In the genomic region with DNA sequence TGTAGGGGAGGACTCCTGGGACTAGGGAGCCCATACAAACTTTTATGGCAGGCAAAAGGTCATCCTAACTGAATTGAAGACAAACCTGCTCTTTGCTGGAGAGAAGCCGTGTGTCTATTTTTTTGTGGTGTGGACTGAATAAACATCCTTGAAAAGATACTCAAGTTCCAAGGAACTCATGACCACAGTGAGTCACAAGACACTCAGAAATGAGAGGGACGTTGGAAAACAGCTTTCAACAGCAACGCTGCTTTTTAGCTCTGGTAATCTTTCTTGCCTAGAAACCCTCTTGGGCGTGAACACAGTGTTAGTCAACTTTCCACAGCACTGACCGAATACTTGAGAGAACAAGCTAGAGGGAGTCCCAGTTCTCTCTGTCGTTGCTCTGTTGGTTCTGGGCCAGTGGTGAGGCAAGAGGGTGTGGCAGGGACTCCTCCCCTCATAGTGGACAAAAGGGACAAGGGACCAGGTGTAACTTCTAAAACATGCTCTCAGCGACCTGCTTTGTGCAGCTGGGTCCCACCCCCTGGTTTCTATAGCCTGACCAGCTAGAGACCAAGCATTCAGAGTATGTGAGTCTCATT, we compare ENCODE assay signal across 13 mouse cellular contexts. TPM values are rescaled to one million over a fixed set of nuclear protein-coding genes. Genes with fewer than 3 reads are reported as not detected.
DNase-seq lines count a peak whose midpoint lies in the region; ATAC-seq lines count a peak whose summit lies in the region.
"Had no signal": no experiment of that assay in that cellular context is flagged by ENCODE, and none has a peak within 500 bp of the region (broad histone marks: within the 10 kb centered on the region; RNA-seq: fewer than 3 reads in every experiment).

No protein-coding gene starts in this region.

- intact Hi-C loops in left cerebral cortex, postnatal 14 days (cut with DNase I), result no loop called here

- no peaks in the 10 kb centered on the region for H3K4me1 ChIP-seq in embryonic facial prominence, embryonic 15.5 days
- peaks cover 5% of the 10 kb centered on the region for H3K4me1 ChIP-seq in lung, embryonic 16.5 days (replicated peaks; ENCODE audit: control insufficient read depth, insufficient read depth, low read length)
- H3K4me1 ChIP-seq: forebrain, embryonic 12.5 days had no signal

- 63% methylated on average over 7 of the region's 7 CpGs for WGBS in embryonic facial prominence, embryonic 15.5 days
- WGBS in lung, embryonic 16.5 days, result 25% methylated on average over 7 of the region's 7 CpGs

- no peaks in the 10 kb centered on the region for H3K27me3 ChIP-seq in embryonic facial prominence, embryonic 15.5 days
- H3K27me3 ChIP-seq in lung, embryonic 16.5 days (ENCODE audit: control insufficient read depth, insufficient read depth, low read depth, low read length), result no peaks in the 10 kb centered on the region

- H3K36me3 ChIP-seq in embryonic facial prominence, embryonic 15.5 days, result no peaks in the 10 kb centered on the region
- H3K36me3 ChIP-seq in lung, embryonic 16.5 days (ENCODE audit: control insufficient read depth, insufficient read depth, low read length), result no peaks in the 10 kb centered on the region
- H3K36me3 ChIP-seq: forebrain, embryonic 12.5 days had no signal

- peak; percentile 72 for DNase-seq in urinary bladder, postnatal 14 days (ENCODE audit: low spot score)
- DNase-seq in urinary bladder, postnatal 10 days (ENCODE audit: low spot score), result no peak
- DNase-seq in embryo, embryonic 9.5 days (ENCODE audit: extremely low spot score), result no peak
- DNase-seq in kidney, adult 18-20 months, result no peak
- no peak for DNase-seq in left cerebral cortex, postnatal 14 days (ENCODE audit: low spot score in 2 of 2)
- DNase-seq: cerebellum, adult 9-10 months; right cerebral cortex, adult 18-20 months; thymus, adult 2 months had no signal

- H3K4me2 ChIP-seq in embryonic facial prominence, embryonic 15.5 days (replicated peaks), result no peak overlapping the region
- H3K4me2 ChIP-seq in lung, embryonic 16.5 days (ENCODE audit: low read depth, low read length), result no peak overlapping the region
- H3K4me2 ChIP-seq: forebrain, embryonic 12.5 days; liver, embryonic 11.5 days had no signal

- H3K4me3 ChIP-seq in embryonic facial prominence, embryonic 15.5 days (replicated peaks), result no peak overlapping the region
- H3K4me3 ChIP-seq in lung, embryonic 16.5 days (ENCODE audit: low read length), result no peak overlapping the region
- H3K4me3 ChIP-seq: forebrain, embryonic 12.5 days had no signal

- H3K9ac ChIP-seq in embryonic facial prominence, embryonic 15.5 days, result no peak overlapping the region
- no peak overlapping the region for H3K9ac ChIP-seq in lung, embryonic 16.5 days (ENCODE audit: low read length)
- H3K9ac ChIP-seq: forebrain, embryonic 12.5 days had no signal

- ATAC-seq in embryonic facial prominence, embryonic 15.5 days (ENCODE audit: insufficient number of reproducible peaks, low FRiP score, low TSS enrichment, low read depth), result peak; percentile 63; the same call in 1 of the 2 replicates
- peak; percentile 87 for ATAC-seq in lung, embryonic 16.5 days (ENCODE audit: low read depth)
- ATAC-seq: activated CD4-positive, CD25-positive, alpha-beta regulatory T cell, adult 4 months had no signal

- no peaks in the 10 kb centered on the region for H3K9me3 ChIP-seq in embryonic facial prominence, embryonic 15.5 days (replicated peaks)
- H3K9me3 ChIP-seq in lung, embryonic 16.5 days (ENCODE audit: control insufficient read depth, low read length), result no peaks in the 10 kb centered on the region
- H3K9me3 ChIP-seq: forebrain, embryonic 12.5 days had no signal

- no peak overlapping the region for H3K27ac ChIP-seq in embryonic facial prominence, embryonic 15.5 days (replicated peaks)
- H3K27ac ChIP-seq in lung, embryonic 16.5 days (ENCODE audit: low read length), result peak overlapping the region; percentile 46; the same call in 1 of the 2 replicates
- H3K27ac ChIP-seq: forebrain, embryonic 12.5 days had no signal

RNA-seq across cellular contexts. Expression of a gene that starts 52.8 kb away (rescaled TPM):
- 80.3 and 96.0 TPM in 2 replicates for polyA plus RNA-seq in embryonic facial prominence, embryonic 15.5 days (2015; fragmentation: Nextera tagmentation; extraction: Ambion mirVana)
- 154 and 168 TPM in 2 replicates for polyA plus RNA-seq in lung, embryonic 16.5 days (2015; fragmentation: Nextera tagmentation; extraction: Ambion mirVana)
- 10 to 100 TPM; 43.6 to 47.9 TPM for total RNA-seq in left cerebral cortex, postnatal 14 days (2021)
